Mouse (Mus musculus): ENCODE results near the gene Ush1g.

GRCm38 (mm10) chr11:115303167-115303566 lies 18.7 kb downstream of the Ush1g start:
- TF ChIP-seq CTCF (IDR thresholded peaks at IDR 0.05; ENCODE audit: control insufficient read depth, insufficient read depth, insufficient read length) (no peak), MAX (IDR thresholded peaks at IDR 0.05) (no peak), USF1 (IDR thresholded peaks at IDR 0.05; ENCODE audit: low read depth) (no peak), CEBPB (IDR thresholded peaks at IDR 0.05; ENCODE audit: low read depth) (no peak), MYOD1 (IDR thresholded peaks at IDR 0.05; ENCODE audit: control insufficient read depth, insufficient read length, low read depth) (no peak), MYOG (IDR thresholded peaks at IDR 0.05; ENCODE audit: control insufficient read depth, extremely low read depth, insufficient read length) (no peak), FOSL1 (IDR thresholded peaks at IDR 0.05; ENCODE audit: insufficient read depth, low read length, poor library complexity, severe bottlenecking) (no peak)
